Mouse (Mus musculus): ENCODE data around the gene Them7. TPM values are rescaled to one million over a fixed set of nuclear protein-coding genes. Genes with fewer than 3 reads are reported as not detected.
A peak's percentile ranks its signal among the peaks of the same experiment; 100 is the strongest.

The Them7 gene
- not detected for total RNA-seq (2021)

DNA sequence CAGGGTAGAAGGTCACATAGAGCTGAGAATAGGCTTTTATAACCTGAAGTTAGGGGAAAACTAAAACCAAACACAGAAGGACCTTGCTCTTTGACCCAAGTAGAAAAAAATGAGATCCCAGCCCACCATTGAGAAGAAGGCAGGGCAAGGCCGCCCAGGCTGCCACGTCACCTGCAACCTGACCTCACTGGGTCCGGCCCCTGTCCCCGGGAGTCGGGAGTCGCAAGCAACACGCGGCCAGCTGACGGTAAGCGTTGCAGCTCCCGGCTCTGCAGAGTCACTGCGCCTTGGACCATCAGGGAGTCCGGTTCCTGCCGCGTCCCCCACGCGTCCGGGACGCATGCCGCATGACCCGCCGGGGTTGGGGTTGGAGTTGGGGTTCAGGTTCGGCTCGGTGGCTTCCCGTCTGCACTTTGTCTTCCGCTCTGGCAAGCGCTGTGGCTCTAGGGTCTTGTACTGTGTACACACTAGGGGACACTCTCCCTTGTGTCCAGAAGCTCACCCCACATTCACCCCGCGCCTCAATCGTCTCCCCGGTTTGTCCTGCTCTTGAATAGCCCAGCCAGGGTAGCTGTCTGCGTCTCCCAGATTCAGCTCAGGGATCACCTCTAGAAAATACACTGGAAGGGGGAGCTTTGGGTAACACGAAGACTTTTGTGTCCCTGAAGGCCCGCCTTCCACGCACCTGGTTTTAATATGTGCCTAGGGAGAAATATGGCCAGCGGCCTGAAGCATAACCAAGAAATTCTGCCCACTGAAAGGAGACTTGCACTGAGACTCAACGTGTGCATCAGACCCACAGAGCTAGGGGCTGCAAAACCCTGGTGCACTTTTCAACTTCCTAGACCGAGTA lies at the start of gene Them7:
TSS of gene Them7 (plus strand) at position 187 of the 853 bp plus-strand sequence.
- no peak for DNase-seq

DNA sequence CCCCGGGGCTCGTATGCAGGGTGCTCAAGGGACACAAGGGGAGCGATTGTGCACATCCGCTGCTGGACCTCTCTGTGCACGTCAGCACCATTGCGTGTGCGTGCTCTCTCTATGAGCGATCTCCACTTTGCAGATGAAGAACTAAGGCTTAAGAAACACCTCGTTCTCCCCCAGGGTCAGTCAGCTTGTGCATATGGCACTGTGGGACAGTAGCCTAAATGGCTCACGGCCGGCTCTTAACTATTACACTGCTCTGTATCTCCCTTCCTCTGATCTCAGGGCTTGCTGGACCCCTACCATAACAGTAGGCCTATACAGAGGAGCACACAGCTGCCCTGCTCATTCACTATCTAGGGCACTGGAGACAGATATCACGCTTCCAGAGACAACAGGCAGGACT lies 45.2 kb upstream of the Them7 start:
- no peak for DNase-seq

DNA sequence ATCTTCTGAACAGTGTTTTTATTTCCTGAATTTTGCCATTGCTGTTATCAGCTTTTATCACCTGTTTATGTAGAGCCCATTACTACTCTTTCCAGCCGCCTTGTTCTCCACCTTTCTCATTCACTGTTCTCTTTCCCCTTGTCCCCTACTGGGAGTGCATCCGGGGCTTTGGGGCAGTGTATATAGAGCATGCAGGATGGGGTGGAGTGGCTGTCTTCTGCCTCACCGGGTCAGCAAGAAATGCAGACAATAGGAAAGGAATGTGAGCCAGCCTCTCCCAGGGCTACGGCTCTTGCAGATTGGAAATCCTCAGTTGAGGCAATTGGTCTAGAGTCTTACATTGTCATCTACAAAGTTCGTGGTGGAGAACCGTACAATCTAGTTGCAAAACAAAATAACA lies 41.6 kb upstream of the Them7 start:
- no peak for DNase-seq

DNA sequence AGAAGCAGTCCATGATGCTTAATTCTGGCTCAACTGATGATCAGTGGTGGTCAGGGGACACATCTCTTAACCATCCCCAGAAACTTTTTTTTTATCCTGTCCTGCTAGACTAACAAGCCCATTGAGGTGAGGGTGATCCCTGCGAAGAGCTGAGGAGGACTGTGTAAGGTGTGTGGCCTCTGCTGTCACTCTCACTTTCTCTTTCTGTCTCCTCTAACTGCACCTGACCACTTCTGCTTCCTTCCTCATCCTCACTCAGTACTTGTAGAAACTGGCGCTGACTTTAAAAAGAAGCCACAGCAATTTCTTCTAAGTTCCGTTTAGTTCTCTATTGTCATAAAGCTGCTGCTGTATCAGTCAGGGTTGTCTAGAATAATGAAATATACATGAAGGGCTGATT lies 39.0 kb upstream of the Them7 start:
- DNase-seq: no peak

DNA sequence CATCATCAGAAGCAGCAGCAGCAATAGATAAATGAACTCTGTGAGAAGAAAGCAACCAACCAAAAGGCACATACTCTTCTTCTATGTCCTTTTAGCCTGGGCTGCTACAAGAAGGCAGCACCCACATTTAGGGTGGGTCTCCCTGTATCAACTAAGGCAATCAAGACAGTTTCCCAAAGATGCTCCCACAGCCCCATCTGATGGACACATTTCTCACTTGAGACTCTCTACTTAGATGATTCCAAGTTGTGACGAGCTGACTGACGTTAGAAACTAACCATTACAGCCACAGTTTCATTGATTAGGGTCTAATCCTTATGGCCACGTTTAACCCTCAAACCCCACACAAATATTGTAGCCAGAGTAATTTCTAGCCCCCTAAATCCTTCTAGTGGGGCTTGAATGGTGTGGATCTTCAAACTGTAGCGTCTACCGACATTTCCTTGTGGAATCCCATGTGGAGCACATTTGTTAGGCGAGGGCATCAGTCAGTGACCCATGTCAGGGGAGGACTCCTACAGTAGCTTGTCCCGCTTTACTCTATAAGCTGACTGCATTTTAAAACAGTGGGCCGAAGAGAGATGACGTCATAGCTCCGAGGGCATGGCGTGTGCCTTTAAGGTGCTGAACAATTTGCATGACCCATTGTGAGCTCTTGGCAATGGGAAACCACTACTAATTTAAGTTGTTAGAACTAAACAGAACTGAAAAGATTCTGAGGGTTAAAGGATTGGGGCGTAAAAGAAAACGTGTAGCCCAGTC lies 38.2 kb upstream of the Them7 start:
- DNase-seq: no peak

DNA sequence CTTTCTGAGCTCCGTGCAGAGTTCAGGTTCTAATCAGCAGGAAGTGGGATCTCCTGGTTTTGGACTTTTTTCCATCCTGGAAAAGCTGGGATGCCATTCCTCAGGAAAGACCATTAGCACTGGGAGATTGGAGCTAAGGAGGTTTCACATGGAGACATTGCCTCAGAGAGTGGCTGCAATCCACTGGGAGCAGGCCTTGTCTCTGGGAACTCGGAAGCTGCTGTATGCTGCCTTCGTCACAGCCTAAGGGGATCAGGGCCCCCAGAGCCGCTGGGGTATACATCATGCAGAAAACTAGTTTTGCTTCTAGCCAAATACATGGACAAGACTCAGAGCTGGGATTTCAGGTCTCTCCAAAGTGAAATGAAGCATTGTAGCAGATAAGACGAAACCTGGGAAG lies 37.5 kb upstream of the Them7 start:
- no peak for DNase-seq

DNA sequence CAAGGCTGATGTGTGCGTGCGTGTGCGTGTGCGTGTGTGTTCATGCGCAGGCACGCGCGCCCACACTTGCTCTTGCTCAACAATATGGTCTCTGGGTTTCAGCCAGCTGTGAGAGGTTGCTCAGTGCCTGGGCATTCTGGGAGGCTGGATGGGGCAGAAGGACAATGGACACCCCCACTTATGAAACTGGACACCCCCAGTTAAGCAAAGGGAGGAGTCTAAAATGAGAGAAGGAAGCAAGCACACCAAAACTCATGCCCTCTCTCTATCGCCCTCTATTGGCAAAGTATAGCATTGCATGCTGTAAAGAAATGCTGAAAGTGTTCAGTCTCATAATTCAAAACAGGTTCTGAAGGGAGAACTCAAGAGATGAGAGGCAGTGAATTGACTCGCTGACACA lies 35.9 kb upstream of the Them7 start:
- DNase-seq: no peak

DNA sequence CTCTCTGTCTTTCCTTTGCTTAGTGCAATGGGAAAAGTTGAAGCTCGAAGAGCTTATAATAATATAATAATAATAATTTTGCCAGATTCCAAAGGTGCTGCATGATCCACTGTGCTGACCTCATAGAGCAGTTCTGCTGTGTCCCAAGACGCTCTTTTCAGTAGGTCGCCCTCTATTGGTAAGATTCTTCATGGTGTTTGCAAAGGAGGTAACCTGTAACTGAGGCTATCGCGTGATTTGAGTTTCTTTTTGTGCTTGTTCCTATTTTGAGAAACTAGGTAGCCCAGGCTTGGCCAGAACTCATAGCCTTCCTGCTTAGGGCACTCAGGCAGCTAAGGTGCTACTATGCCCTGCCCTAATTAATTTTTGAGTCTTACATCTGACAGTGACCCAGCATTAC lies 34.8 kb upstream of the Them7 start:
- DNase-seq: no peak

DNA sequence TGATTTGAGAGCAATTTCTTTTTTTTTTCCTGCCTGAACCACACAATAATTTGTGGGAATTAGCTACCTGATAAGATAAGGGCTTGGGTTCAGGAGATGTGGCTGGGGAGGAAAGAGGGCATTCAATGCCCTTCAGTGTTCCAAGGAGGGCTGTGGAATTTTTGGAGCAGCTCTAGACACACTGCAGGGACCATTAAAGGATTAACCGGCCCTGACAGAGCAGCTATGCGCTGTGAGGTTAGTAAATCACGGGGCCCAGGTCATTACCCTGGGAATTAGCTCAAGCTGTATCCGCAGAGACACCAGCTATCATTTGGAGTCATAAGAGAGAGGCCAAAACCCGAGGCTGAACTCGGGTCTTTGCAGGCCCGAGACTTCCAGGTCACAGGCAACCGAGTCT lies 24.0 kb upstream of the Them7 start:
- DNase-seq: no peak

DNA sequence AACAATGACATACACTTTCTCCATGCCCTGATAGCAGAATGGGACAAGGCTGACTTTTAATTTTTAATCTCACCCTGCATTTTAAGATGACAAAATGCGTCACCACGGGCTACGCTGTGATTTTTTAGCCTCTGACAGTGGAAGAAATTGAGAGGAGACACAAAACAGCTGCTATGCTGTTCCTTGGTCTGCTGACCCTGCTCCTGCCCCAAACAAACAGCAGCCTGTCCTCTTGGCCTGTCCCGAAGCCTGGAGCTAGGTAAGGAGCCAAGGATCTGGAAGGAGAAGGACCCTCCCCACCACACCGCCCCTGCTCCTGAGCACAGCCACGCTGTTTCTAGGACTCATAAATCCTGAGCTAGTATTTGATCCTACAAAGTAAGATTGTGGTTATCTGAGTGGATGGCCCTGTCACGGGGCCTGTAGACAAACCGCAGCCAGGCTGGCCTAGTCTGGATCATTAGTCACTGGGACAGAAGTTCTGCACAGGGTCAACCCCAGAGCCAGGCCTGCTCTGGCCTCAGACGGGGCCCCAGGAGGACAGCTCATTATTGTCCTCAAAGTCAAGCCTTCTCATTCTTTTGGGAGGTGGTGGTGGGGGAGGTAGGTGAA lies 17.5 kb upstream of the Them7 start:
- no peak for DNase-seq

DNA sequence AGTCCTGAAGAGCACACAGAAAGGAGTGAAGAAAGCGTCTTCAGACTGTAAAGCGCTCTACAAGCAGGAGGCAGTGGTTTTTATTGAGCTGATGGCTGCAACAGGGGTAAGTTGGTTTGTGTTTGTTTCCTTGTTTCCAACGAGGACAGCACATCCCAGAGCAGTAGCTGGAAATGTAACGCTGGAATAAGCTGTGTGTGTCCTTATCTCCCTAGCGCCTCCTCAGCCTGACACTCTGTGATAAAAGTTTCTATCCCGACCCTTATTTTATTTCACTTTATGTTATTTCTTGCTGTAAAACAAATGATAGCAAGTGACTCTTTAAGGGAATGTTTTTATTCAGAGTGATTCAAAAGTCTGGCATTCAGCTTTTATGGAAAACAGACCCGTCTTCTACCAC lies 11.3 kb upstream of the Them7 start:
- no peak for DNase-seq

DNA sequence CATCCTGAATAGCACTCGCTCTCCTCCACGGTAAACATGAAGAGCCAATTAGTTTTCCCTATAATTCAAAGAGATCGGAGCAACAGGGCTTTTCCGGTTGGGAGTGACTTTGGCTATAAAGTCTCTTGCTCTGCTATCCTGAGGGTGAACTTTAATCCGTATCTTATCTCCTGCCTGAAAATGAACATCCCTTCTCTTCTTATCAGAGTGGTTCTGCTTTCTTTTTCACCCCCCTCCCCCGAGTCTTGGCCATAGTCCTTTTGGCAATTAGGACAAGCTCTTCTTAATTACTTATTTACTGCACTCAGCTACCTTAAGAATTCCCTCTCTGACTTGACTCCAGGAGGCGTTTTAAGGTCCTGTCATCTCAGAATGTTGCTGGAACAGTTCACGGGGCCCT lies 8.2 kb upstream of the Them7 start:
- no peak for DNase-seq

DNA sequence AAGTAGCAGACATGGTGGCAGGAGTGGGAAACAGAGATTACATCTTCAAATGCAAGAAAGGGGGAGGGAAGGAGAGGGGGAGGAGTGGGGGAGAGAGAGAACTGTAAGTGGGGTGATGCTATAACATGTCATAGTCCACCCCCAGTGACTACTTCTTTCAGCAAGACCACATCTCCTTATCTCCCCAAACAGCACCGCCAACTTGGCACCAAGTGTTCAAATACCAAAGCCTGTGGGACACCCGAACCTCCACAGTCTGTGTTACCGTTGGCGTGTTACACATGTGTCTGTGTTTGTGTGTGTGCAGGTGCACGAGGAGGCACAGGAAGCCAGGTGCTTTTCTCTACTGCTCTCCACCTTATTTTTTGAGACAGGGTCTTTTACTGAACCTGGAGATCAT lies 4.9 kb upstream of the Them7 start:
- DNase-seq: no peak

DNA sequence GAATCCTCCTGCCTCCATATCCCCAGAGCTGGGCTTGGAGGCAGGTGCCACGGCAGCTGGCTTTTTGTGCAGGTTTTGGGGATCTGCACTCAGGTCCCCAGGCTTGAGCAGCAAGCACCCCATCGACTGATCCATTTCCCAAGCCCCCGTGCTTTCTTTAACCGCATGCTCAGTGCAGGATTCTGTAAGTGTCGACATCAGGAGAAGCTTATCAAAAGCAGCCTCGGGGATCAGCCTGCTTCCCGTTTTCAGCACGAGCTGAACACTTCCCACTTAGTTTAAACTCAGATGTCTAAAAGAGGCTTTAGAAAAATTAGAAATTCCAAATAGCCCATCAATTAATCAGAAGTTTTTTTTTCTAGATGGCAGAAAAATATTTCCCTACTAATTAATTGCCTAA lies 4.5 kb upstream of the Them7 start:
- DNase-seq: no peak

DNA sequence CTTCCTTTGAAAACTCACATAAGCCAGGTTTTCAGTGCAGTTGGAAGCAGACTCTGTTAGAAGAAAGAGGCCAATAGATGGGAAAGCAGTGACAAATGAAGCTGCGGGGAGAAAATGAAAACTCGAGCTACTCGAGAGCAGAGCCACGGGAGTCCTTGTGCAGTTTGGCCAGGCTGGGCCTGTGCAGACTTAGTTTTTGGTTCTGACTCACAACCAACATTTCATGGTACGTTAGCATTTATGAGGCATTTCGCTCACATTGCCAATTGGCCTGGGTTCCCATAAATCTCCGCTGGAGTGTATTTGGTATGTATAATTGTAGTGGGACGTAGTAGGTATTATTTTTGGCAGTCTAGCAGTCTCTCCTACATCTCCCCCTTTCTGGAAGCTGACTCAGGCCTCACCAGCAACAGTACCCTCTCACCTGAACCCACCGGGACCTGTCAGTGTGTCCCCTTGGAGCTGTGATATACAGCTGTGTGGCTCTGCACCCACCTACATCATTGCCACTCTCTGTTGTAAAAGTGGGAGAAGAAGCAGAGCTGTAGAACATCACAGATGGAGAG lies 3.3 kb upstream of the Them7 start:
- DNase-seq: no peak

DNA sequence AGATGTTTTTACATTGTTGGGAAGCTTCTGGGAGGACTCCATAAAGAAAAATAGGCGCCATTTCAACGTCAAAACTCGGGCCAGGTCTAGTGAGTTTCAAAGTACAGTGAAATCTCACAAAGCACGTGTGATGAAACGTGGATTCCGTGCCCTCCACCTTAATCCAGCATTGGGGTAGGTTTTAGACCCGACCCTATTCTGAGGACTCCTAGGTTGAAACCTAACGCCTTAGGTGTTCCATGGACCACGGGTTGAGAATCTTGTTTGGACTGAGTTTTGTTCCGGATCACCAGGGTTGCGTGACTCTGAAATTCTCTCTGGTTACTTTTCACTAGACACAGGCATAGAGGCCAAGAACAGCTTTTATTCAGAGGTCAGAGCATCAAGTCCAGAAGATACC lies 514 bp upstream of the Them7 start:
- no peak for DNase-seq

DNA sequence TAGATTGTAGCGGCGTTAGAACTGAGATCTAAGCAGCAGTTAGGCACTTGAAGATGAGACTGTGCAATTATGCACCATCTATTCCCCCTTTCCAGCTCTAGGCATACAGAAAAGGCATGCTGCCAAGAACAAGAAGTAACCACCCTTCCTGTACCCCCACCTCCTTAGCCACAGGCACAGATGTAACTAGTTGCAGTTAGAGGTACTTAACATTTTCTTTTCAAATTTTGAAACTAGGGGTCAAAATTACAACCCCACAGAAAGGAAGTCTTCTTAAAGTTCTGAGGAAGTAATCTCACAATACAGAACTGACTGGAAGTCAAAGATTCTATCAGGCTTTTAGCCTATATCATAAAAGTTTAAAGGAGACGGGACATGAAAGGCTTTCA lies 861 bp downstream of the Them7 start:
- no peak for DNase-seq

DNA sequence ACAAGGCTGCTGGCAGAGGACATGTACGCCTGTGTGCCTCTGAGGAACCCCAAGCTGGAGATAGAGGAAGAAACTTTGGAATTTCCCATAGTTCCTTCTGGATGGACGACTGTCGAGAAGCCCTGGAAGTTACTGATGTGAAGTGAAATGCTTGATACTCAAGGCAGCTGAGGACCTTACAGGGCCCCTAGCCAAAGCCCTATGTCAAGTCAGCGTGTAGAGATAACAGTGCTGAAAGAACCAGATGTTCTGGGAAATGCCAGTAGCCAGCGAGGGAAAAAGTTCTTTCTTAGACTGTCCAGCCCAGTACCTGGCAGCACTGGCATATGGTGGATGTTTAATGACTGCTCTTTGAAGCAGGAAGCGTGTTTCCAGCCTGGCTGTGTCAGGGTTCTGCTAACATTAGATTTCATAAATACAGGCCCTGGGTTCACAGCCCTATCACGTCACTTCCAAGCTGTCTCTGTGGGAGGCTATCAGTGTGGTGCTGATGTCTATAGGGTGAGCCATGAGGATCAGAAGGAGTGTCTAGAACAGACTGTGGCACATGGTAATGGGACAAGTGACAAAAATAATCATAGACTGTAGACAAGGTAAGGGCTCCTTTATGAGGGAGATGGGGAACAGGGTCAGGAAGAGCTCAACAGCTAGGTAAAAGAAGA lies 2.3 kb downstream of the Them7 start:
- DNase-seq: no peak

DNA sequence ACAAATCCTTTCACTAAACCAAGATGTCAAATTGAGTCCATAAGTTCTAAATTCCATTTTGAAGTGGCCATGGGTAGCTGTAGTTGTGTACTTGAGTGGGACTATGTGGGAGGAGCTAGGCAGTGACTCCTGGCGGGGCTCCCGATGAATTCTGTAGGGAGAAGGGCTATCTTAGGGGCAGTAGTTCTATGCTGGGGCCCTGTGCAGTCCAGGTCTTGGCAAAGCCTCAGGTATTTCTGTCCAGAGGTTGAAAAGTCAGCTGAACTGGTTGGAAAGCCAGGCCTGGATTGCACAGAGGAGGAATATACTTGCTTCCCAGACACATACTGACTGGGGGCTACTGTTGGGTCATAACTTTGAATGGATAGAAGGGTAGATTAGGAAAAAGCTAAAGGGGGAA lies 4.3 kb downstream of the Them7 start:
- no peak for DNase-seq

DNA sequence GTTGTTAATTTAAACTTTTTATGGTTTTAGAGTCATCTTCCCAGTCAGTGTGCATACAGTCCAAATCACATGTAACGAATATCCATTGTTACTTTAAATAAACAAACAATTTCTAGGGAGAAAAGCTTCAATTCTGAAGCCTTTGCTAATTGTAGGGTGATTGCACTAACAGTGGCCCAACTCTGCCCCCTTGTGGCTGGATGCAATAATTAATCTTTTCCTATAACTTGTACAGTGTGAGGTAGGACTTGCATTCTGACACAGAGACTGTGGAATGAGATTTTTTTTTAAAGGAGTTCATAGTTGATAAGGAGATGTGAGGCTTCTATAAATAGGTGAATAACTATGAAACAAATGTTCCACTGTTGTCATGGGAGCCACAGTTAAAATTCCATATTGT lies 6.2 kb downstream of the Them7 start:
- DNase-seq: peak; percentile 28 to 62

DNA sequence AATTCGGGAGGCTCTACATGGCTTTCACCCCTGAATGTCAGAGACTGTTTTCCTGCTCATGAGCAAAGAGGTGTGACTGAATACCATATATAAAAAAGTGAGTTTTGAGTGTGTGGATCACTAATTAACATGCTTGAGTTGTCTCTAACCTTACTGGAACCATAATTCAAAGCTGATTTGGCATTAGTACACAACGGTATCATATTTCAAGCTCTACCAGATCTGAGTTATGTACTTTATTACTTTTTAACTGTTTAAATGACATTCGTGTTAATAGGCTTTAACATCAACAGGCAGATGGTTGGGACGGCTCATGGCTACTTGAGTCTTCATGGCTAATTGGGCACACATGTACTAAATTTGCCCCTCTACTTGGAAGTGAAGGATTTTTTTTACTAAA lies 8.3 kb downstream of the Them7 start:
- no peak for DNase-seq

DNA sequence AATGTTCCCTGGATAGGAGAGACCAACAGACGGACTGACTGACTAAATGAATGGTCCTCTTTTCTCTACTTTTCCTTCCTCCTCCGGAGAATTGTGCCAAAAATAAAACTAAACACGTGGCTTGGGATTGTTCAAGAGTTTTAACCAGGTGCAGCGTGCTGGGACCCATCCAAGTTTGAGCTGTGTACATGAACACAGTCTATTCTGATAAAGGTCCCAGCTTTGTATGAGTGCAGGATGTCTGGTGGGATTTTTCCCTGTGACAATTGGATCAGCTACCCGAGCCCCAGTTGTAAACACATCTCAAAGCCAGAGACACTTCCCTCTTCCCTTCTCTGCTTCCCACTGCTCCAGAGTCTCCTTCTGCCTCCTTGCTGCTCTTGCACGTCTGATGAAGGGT lies 10.2 kb downstream of the Them7 start:
- no peak for DNase-seq
